Mouse (Mus musculus) cortical plate, adult 2 months (tissue): ENCODE measurements around the gene Pakap. TPM values are rescaled to one million over a fixed set of nuclear protein-coding genes. Genes with fewer than 3 reads are reported as not detected.

ENCODE experiments used
- H3K27ac ChIP-seq: fragments of 200-500 bp; 2 replicates; pipeline ENCODE4 v1.5.1; 2012; ENCODE audit warnings: low read length, control low read depth, inconsistent platforms; ENCODE audit not compliant: insufficient read depth
- H3K4me1 ChIP-seq: fragments of 200-500 bp; 2 replicates; pipeline ENCODE4 v1.6.1; 2011; ENCODE audit warnings: low read length; ENCODE audit not compliant: control insufficient read depth, insufficient read depth
- H3K4me3 ChIP-seq: fragments of 200-500 bp; 2 replicates; pipeline ENCODE4 v1.5.1; 2011; ENCODE audit warnings: mild to moderate bottlenecking, low read length, control low read depth; ENCODE audit not compliant: insufficient read depth
- CTCF ChIP-seq: fragments of 200-500 bp; IDR thresholded peaks from 2 replicates; pipeline ENCODE4 v1.5.1; 2011; ENCODE audit warnings: mild to moderate bottlenecking, control low read depth, low read length; ENCODE audit not compliant: insufficient read depth; ENCODE audit errors: extremely low read depth
- POLR2A ChIP-seq: fragments of 200-500 bp; IDR thresholded peaks from 2 replicates; pipeline ENCODE4 v1.6.1; 2011; ENCODE audit warnings: mild to moderate bottlenecking, low read length, control low read depth; ENCODE audit not compliant: insufficient read depth; ENCODE audit errors: extremely low read depth
- polyA plus RNA-seq: library from polyadenylated mRNA; depleted of rRNA; stranded (reverse); fragments of >200 nt; gene quantifications from 2 replicates; pipeline ENCODE4 v1.2.3, GENCODE M21; 2012

The Pakap gene
- polyA plus RNA-seq, 1 experiment, result 7.5 TPM

DNA sequence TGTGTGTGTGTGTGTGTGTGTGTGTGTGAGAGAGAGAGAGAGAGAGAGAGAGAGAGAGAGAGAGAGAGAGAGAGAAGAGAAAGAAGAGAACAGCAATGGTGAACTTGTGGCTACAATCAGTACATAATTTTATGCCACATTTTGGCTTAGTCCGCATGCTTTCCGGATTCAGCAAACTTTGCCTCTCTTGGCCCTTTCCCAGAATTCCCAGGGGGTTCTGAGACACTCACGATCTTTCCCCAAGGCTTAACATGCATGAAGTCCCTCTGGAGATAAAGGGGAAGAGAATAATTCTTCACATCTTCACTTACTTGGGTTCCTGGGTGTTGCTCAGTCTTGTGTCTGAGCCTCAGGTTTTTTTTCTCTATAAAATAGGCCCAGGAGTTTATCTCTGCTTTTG lies 2.2 kb downstream of the Pakap start:
- Histone ChIP-seq H3K27ac (no peak overlapping the region), H3K4me1 (peaks cover 2% of the 10 kb centered on the region; the same call in 1 of the 2 replicates), H3K4me3 (no peak overlapping the region)
- TF ChIP-seq POLR2A, result no peak
- no peak for TF ChIP-seq CTCF

GRCm38 (mm10) chr4:57574181-57574580 lies 6.2 kb downstream of the Pakap start:
- TF ChIP-seq CTCF (no peak), POLR2A (no peak)
- Histone ChIP-seq H3K27ac (no peak overlapping the region), H3K4me1 (peaks cover 5% of the 10 kb centered on the region; the same call in 1 of the 2 replicates), H3K4me3 (no peak overlapping the region)

DNA sequence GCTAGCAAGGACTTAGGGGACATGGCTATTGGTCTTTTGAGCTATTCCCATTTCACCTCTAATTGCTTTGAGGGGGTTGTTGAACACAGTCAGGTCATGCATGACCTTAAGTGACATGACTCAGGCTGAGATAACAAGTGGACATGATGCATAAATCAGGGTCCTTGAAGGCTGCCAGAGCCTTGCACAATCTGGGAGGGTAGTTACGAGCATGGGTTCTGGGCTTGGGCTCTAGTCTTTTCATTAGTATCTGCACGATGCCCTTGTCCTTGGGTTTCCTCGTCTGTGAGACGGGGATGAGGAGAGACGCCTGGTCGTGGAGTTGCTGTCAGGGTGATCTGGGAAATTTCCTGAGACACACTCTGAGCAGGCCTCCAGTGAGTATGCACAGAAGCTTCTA lies 6.7 kb downstream of the Pakap start:
- H3K27ac ChIP-seq, result no peak overlapping the region
- no peak overlapping the region for H3K4me3 ChIP-seq
- peaks cover 5% of the 10 kb centered on the region; the same call in 1 of the 2 replicates for H3K4me1 ChIP-seq
- TF ChIP-seq POLR2A, result no peak
- TF ChIP-seq CTCF, result no peak

GRCm38 (mm10) chr4:57575686-57576085 lies 7.7 kb downstream of the Pakap start:
- no peak overlapping the region for H3K4me3 ChIP-seq
- H3K27ac ChIP-seq, result no peak overlapping the region
- peaks cover 5% of the 10 kb centered on the region; the same call in 1 of the 2 replicates for H3K4me1 ChIP-seq
- TF ChIP-seq POLR2A (no peak), CTCF (no peak)

DNA sequence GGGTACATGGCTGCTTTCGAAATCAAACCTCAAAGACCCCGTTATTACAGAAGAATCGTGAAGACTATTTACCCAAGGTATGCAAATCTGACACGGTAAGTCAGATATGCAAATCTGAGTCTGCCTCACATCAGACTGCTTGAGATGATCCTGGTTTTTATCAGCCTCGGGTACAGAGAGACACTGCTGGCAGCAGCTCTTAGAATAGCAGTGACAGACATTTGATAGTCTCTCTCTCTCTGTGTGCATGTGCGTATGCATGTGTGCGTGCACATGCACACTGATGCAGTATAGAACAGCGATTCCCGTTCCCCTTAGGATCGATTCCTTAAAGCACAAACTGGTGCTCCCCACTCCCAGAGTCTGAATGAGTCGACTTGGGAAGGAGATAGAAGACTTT lies 8.1 kb downstream of the Pakap start:
- H3K4me1 ChIP-seq, result peaks cover 5% of the 10 kb centered on the region; the same call in 1 of the 2 replicates
- H3K27ac ChIP-seq, result no peak overlapping the region
- no peak for TF ChIP-seq POLR2A
- no peak for TF ChIP-seq CTCF
- no peak overlapping the region for H3K4me3 ChIP-seq

DNA sequence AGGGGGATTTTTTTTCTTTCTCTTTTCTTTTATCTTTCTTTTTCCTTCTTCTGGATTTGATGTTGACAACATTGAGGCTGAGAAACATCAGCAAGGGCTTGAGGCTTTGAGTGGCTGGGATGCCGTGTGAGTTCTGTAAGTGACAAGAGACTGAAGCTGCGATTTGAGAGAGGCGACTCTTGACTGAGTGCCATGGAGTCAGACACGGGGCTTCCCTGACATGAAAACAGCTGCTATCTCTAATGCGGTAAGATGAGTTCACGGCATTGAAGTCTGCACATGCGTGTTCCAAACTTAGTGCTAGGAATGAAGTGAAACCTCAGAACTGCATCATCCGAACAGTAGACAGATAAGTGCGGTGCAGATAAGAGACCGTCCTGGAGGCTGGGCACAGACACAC lies 11.7 kb downstream of the Pakap start:
- Histone ChIP-seq H3K4me3 (no peak overlapping the region), H3K4me1 (0 out of 2 replicates have a peak, but pooled peaks cover 3% of the 10 kb centered on the region), H3K27ac (no peak overlapping the region)
- TF ChIP-seq POLR2A, result no peak
- no peak for TF ChIP-seq CTCF

DNA sequence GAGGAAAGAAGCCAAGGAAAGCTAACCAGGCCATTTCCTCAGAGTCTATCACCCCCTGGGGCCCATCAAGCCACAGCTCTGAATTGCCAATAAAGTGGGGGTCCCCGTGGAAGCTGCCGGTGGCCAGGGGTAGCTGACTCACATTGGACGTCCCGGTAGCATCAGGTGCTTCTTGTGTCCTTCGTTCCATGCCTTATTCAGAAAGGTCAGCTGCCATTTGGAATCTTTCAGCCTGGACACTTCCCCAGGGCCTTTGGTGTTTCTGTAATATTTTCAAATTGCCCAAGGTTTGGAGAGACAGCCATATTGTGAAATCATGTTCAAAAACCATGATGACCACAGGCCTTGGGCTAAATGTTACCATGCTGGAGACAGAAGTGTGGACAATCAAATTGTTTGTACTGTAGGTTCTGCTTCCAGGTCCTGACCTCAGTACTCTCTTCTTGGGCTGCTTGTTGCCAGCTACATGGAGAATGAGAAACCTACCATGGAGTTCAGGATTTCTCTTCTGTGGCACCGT lies 17.4 kb downstream of the Pakap start:
- Histone ChIP-seq H3K27ac (no peak overlapping the region), H3K4me3 (no peak overlapping the region), H3K4me1 (peaks cover 2% of the 10 kb centered on the region; the same call in 1 of the 2 replicates)
- TF ChIP-seq POLR2A, result no peak
- TF ChIP-seq CTCF, result no peak

DNA sequence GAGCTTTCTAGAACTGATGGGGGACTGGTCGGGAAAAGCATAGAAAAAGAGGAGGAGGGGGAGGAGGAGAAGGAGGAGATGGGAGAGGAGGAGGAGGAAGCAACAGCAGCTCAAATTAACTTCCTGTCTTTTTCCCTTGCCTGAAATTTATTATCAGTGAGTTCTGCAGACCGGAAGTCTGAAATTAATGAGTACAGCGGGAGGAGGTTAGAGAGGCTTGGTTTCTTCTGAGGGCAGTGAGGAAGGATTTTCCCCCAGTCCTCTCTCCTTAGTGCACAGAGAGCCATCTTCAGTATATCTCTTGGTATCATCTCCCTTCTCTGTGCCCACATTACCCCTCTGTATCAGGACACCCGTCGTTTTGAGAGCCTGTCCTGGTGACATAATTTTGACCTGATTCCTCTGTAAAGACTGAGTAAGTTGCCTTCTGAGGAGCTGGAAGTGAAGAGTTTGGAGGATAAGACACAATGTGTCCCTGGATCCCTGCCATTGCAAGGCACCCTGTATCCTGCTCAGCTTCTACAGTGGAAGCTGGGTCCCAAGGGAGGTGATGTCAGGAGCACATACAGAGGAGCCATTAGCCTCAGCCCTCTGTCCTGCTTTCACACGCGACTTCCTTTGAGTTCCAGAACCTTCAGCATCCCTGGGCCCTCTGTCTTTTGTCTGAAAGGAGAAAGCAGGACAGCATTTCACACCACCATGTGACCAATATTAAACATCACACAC lies 19.1 kb downstream of the Pakap start:
- H3K4me1 ChIP-seq, result peaks cover 2% of the 10 kb centered on the region; the same call in 1 of the 2 replicates
- H3K27ac ChIP-seq, result no peak overlapping the region
- TF ChIP-seq CTCF, result no peak
- TF ChIP-seq POLR2A, result no peak
- no peak overlapping the region for H3K4me3 ChIP-seq

- no peak overlapping the region for H3K4me3 ChIP-seq
- TF ChIP-seq POLR2A (no peak), CTCF (no peak)
Observed at GRCm38 (mm10) chr4:57588356-57588755, 20.4 kb downstream of the Pakap start.

GRCm38 (mm10) chr4:57592751-57593150 lies 24.8 kb downstream of the Pakap start:
- Histone ChIP-seq H3K4me3 (no peak overlapping the region), H3K27ac (no peak overlapping the region), H3K4me1 (no peaks in the 10 kb centered on the region; the same call in 1 of the 2 replicates)
- no peak for TF ChIP-seq POLR2A
- TF ChIP-seq CTCF, result no peak

More at GRCm38 (mm10) chr4:57588356-57588755, 20.4 kb downstream of the Pakap start:
- Histone ChIP-seq H3K4me1 (peaks cover 2% of the 10 kb centered on the region; the same call in 1 of the 2 replicates), H3K27ac (no peak overlapping the region)
